Mouse (Mus musculus): Measurements from ENCODE around the gene Prox2. TPM values are rescaled to one million over a fixed set of nuclear protein-coding genes. Genes with fewer than 3 reads are reported as not detected.

The Prox2 gene
- polyA plus RNA-seq (2014; fragmentation: Illumina TruSeq; extraction: RNeasy Lipid Tissue Mini Kit (QIAGEN cat#74804); ENCODE audit: insufficient read depth, low read depth, low replicate concordance), result 1.7 TPM

GRCm38 (mm10) chr12:85110698-85111592, at the start of gene Prox2, which contains the start of gene Dlst:
Gene Prox2 (minus strand): TSS chr12:85110759.
Gene Dlst (plus strand): TSS chr12:85110833.

GRCm38 (mm10) chr12:85151002-85151774, 40.6 kb upstream of the Prox2 start, which contains the start of gene Rps6kl1:
Gene Rps6kl1 (minus strand): TSS chr12:85151264.

Other genes starting within 250 kb of the Prox2 start
- gene Ltbp2, start 234.2 kb downstream of the Prox2 start, polyA plus RNA-seq (2014; fragmentation: Illumina TruSeq; extraction: RNeasy Lipid Tissue Mini Kit (QIAGEN cat#74804); ENCODE audit: insufficient read depth, low read depth, low replicate concordance), result 11.5 TPM
- 88.6 TPM for gene Fcf1, start 139.9 kb downstream of the Prox2 start, polyA plus RNA-seq (2014; fragmentation: Illumina TruSeq; extraction: RNeasy Lipid Tissue Mini Kit (QIAGEN cat#74804); ENCODE audit: insufficient read depth, low read depth, low replicate concordance)
- gene Arel1, start 139.9 kb downstream of the Prox2 start, polyA plus RNA-seq (2014; fragmentation: Illumina TruSeq; extraction: RNeasy Lipid Tissue Mini Kit (QIAGEN cat#74804); ENCODE audit: insufficient read depth, low read depth, low replicate concordance), result 8.1 TPM
- 16.3 TPM for gene Ylpm1, start 114.4 kb downstream of the Prox2 start, polyA plus RNA-seq (2014; fragmentation: Illumina TruSeq; extraction: RNeasy Lipid Tissue Mini Kit (QIAGEN cat#74804); ENCODE audit: insufficient read depth, low read depth, low replicate concordance)
- gene Dlst, start 74 bp upstream of the Prox2 start, polyA plus RNA-seq (2014; fragmentation: Illumina TruSeq; extraction: RNeasy Lipid Tissue Mini Kit (QIAGEN cat#74804); ENCODE audit: insufficient read depth, low read depth, low replicate concordance), result 61.4 TPM
- gene Rps6kl1, start 40.5 kb upstream of the Prox2 start, polyA plus RNA-seq (2014; fragmentation: Illumina TruSeq; extraction: RNeasy Lipid Tissue Mini Kit (QIAGEN cat#74804); ENCODE audit: insufficient read depth, low read depth, low replicate concordance), result 0.41 TPM
- 5.2 TPM for gene Pgf, start 67.0 kb upstream of the Prox2 start, polyA plus RNA-seq (2014; fragmentation: Illumina TruSeq; extraction: RNeasy Lipid Tissue Mini Kit (QIAGEN cat#74804); ENCODE audit: insufficient read depth, low read depth, low replicate concordance)
- 43.1 TPM for gene Eif2b2, start 108.7 kb upstream of the Prox2 start, polyA plus RNA-seq (2014; fragmentation: Illumina TruSeq; extraction: RNeasy Lipid Tissue Mini Kit (QIAGEN cat#74804); ENCODE audit: insufficient read depth, low read depth, low replicate concordance)
- 6.7 TPM for gene Mlh3, start 159.8 kb upstream of the Prox2 start, polyA plus RNA-seq (2014; fragmentation: Illumina TruSeq; extraction: RNeasy Lipid Tissue Mini Kit (QIAGEN cat#74804); ENCODE audit: insufficient read depth, low read depth, low replicate concordance)
- 41.0 TPM for gene Acyp1, start 177.7 kb upstream of the Prox2 start, polyA plus RNA-seq (2014; fragmentation: Illumina TruSeq; extraction: RNeasy Lipid Tissue Mini Kit (QIAGEN cat#74804); ENCODE audit: insufficient read depth, low read depth, low replicate concordance)
- 2.2 TPM for gene Zc2hc1c, start 177.8 kb upstream of the Prox2 start, polyA plus RNA-seq (2014; fragmentation: Illumina TruSeq; extraction: RNeasy Lipid Tissue Mini Kit (QIAGEN cat#74804); ENCODE audit: insufficient read depth, low read depth, low replicate concordance)
- gene Nek9, start 228.6 kb upstream of the Prox2 start, polyA plus RNA-seq (2014; fragmentation: Illumina TruSeq; extraction: RNeasy Lipid Tissue Mini Kit (QIAGEN cat#74804); ENCODE audit: insufficient read depth, low read depth, low replicate concordance), result 33.6 TPM